Mouse (Mus musculus): Measurements from ENCODE around the gene Apc2. TPM values are rescaled to one million over a fixed set of nuclear protein-coding genes. Genes with fewer than 3 reads are reported as not detected.

The Apc2 gene
- polyA plus RNA-seq, 1 experiment from 2014 or later = 18.3 TPM

DNA sequence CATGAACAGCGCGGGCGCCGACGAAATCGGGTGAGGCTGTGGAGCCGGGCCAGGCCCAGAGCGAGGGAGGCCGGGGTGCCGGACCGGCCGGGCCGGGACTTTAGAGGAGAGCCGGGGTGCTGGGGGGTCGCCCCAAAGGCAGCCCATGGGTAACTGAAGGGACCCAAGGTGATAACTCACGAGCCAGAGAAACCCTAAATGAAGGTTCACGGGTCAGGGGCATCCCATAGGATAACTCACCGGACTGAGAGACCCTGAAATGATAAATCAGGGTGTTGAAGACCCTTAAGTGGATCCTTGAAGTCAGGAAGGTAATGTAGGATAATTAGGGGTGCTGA is 30.7 kb upstream of the Apc2 start:
- Histone ChIP-seq H3K27ac (peak overlapping the region; percentile 76), H3K4me2 (replicated peaks) (peak overlapping the region; percentile 76), H3K9ac (peak overlapping the region; percentile 97), H3K4me3 (peak overlapping the region; percentile 92), H3K36me3 (peaks cover 22% of the 10 kb centered on the region), H3K27me3 (no peaks in the 10 kb centered on the region), H3K4me1 (peaks cover 50% of the 10 kb centered on the region), H3K9me3 (no peaks in the 10 kb centered on the region)
- ATAC-seq (ENCODE audit: insufficient number of reproducible peaks, insufficient read depth, low FRiP score, low TSS enrichment) = no peak
- WGBS = under 1% methylated on average over 18 of the region's 18 CpGs

DNA sequence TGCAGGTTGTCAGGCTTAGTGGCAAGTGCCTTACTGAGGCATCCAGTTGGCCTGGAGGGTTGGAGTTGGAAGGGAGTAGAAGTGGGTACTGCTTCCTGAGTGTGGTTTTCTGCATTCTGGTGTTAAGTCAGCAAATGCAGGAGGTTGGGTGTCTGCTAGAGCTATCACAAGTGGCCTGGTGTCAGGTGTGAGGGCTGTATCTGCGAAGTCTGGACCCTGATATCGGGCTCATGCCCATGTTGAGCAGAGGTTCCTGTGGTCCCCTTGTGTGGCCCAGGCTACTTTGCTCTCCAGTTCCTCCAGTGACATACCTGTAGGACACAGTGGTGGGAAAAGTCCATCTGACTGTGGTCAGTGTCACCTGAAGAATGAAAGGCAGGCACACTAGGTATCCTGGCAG is 25.7 kb upstream of the Apc2 start:
- Histone ChIP-seq H3K27me3 (no peaks in the 10 kb centered on the region), H3K4me3 (no peak overlapping the region), H3K4me1 (peaks cover 42% of the 10 kb centered on the region), H3K9me3 (no peaks in the 10 kb centered on the region), H3K9ac (no peak overlapping the region), H3K27ac (no peak overlapping the region), H3K36me3 (peaks cover 55% of the 10 kb centered on the region), H3K4me2 (replicated peaks) (no peak overlapping the region)
- 100% methylated on average over 2 of the region's 2 CpGs for WGBS
- ATAC-seq (ENCODE audit: insufficient number of reproducible peaks, insufficient read depth, low FRiP score, low TSS enrichment) = no peak

DNA sequence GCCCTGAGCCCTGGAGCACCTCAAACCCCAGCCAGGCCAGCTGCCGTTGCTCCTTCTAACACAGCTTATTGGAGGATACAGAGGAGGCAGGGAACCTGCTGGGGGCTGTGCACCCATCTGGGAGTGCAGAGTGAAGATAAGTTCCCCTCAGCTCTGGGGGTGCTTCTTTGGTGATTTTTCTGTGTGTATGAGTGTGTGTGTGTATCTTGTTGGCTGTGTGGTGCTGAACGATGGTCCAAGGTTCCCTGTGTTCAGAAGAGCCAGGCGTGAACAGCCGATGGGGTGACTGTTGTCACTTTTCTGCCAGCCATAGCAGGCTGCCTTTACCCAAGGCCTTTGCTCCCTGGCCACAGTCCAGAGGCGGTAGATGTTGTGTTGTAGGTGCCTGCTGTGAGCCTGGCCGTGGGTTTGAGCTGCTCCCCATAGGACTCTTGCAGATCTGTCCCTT is 25.0 kb upstream of the Apc2 start:
- no peak overlapping the region for H3K4me3 ChIP-seq
- H3K36me3 ChIP-seq = peaks cover 61% of the 10 kb centered on the region
- H3K9me3 ChIP-seq = no peaks in the 10 kb centered on the region
- H3K27ac ChIP-seq = no peak overlapping the region
- ATAC-seq (ENCODE audit: insufficient number of reproducible peaks, insufficient read depth, low FRiP score, low TSS enrichment) = no peak
- H3K9ac ChIP-seq = 0 out of 2 replicates have a peak overlapping the region, but pooled peaks have one; percentile 4
- 80% methylated on average over 6 of the region's 6 CpGs for WGBS
- H3K4me2 ChIP-seq (replicated peaks) = no peak overlapping the region
- H3K27me3 ChIP-seq = no peaks in the 10 kb centered on the region
- peaks cover 39% of the 10 kb centered on the region for H3K4me1 ChIP-seq

DNA sequence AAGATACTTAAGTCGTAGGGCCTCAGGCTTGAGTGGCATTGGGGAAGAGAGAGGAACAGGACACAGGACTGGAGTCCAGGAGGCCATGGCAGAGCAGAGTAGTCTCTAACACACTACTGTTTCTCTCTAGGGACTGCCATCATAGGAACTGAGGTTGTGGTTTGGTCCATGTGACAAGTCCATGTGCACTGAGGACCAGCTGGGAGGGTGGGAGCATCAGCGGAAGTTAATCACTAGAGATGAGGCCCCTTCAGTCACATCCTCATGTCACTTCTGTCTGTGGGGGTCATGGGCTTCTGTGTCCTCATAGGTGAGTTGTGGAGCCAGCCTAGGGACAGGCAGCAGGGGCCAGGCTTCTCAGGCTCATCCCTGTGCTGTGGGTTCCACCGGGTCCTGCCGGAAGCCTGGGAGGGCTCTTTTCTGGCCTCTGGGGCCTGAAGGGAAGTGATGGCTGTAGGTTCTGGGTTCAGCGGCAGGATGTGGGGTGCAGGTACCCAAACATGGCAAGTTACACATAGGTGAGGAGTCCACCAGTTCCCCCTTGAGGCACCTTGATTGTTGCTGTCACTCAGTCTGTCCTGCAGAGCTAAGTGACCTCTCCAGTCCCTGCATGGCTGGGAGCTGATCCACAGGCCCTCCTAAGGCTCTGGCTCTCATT is 24.5 kb upstream of the Apc2 start:
- no peak overlapping the region for H3K4me2 ChIP-seq (replicated peaks)
- WGBS = 84% methylated on average over 5 of the region's 5 CpGs
- no peaks in the 10 kb centered on the region for H3K9me3 ChIP-seq
- H3K27ac ChIP-seq = no peak overlapping the region
- H3K9ac ChIP-seq = 0 out of 2 replicates have a peak overlapping the region, but pooled peaks have one; percentile 4
- peaks cover 34% of the 10 kb centered on the region for H3K4me1 ChIP-seq
- peaks cover 67% of the 10 kb centered on the region for H3K36me3 ChIP-seq
- no peak overlapping the region for H3K4me3 ChIP-seq
- no peaks in the 10 kb centered on the region for H3K27me3 ChIP-seq
- ATAC-seq (ENCODE audit: insufficient number of reproducible peaks, insufficient read depth, low FRiP score, low TSS enrichment) = no peak

DNA sequence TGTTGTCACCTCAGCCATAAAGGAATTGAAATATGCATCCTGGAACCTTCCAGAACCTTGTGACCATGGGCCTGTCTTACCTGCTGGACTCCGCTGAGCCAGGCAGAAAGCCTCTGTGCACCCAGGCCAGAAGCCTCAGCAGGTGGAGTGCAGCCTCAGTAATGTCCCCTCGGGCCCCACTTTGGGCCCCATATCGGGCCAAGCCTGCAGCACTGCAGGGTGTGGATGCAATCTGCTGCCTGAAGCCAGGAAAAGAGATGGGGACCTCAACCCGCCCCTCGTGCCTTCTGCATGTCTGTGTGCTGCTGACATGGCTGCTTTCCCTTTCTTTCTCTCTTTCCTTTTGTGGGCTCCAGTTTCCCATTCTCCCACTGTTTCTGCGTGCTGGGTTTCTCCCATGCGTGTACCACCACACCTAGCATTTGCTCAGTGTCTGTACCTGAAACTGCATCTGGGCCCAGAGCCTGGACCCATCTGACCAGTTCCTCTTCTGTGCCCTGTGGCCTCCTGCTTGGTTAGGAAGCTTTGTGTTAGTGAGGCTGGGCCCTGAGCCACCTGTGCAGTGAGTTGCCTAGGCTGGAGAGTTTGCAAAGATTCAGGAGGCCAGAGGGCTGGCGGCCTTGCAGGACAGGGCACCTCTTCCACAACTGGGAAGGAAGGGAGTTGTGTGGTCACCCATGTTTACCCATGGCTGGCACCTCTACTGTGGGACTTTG is 23.7 kb upstream of the Apc2 start:
- no peak for ATAC-seq (ENCODE audit: insufficient number of reproducible peaks, insufficient read depth, low FRiP score, low TSS enrichment)
- no peak overlapping the region for H3K27ac ChIP-seq
- H3K4me2 ChIP-seq (replicated peaks) = no peak overlapping the region
- no peaks in the 10 kb centered on the region for H3K9me3 ChIP-seq
- 91% methylated on average over 8 of the region's 8 CpGs for WGBS
- H3K9ac ChIP-seq = no peak overlapping the region
- no peaks in the 10 kb centered on the region for H3K27me3 ChIP-seq
- peaks cover 27% of the 10 kb centered on the region for H3K4me1 ChIP-seq
- no peak overlapping the region for H3K4me3 ChIP-seq
- H3K36me3 ChIP-seq = peaks cover 71% of the 10 kb centered on the region

DNA sequence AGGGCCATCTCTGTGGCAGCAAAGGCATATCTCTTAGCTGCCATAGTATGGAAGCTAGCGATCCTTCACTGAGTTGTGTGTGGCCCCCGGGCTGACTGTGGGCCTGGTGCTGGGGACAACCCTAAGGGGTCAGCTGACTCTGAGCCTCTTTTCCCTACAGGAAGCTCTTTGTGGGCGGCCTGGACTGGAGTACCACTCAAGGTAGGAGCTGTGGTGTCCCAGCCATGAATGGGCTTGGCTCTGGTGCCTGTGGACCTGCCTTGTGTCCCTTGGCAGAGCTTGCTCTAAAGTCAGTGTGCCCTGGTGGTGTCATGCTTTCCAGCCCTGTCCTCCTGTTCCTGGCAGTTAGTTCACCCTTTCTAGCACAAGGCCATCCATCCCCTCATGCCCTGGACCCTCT is 21.9 kb upstream of the Apc2 start:
- Histone ChIP-seq H3K4me2 (replicated peaks) (no peak overlapping the region), H3K27me3 (no peaks in the 10 kb centered on the region), H3K4me3 (no peak overlapping the region), H3K36me3 (peaks cover 78% of the 10 kb centered on the region), H3K27ac (no peak overlapping the region), H3K9me3 (no peaks in the 10 kb centered on the region), H3K9ac (no peak overlapping the region), H3K4me1 (peaks cover 12% of the 10 kb centered on the region)
- ATAC-seq (ENCODE audit: insufficient number of reproducible peaks, insufficient read depth, low FRiP score, low TSS enrichment) = no peak
- WGBS = 87% methylated on average over 3 of the region's 3 CpGs

DNA sequence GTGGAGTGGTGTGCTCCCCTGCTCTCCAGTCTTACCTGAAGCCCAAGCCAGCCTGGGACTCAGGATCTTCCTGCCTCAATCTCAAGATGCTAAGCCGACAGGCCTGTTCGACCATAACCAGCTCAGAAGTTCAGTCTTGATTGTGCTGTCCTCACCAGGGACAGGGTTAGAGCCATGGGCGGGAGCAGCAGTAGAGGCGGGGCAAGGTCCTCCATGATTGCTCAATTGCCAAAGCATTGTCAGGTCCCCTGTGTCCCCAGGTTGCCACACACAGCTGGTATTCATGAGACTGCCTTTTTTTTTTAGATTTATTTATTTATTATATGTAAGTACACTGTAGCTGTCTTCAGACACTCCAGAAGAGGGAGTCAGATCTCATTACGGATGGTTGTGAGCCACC is 19.5 kb upstream of the Apc2 start:
- Histone ChIP-seq H3K27ac (no peak overlapping the region), H3K4me3 (no peak overlapping the region), H3K4me2 (replicated peaks) (no peak overlapping the region), H3K36me3 (peaks cover 84% of the 10 kb centered on the region), H3K9me3 (no peaks in the 10 kb centered on the region), H3K4me1 (0 out of 2 replicates have a peak, but pooled peaks cover 2% of the 10 kb centered on the region), H3K9ac (no peak overlapping the region), H3K27me3 (no peaks in the 10 kb centered on the region)
- ATAC-seq (ENCODE audit: insufficient number of reproducible peaks, insufficient read depth, low FRiP score, low TSS enrichment) = no peak
- WGBS = 89% methylated on average over 5 of the region's 5 CpGs

DNA sequence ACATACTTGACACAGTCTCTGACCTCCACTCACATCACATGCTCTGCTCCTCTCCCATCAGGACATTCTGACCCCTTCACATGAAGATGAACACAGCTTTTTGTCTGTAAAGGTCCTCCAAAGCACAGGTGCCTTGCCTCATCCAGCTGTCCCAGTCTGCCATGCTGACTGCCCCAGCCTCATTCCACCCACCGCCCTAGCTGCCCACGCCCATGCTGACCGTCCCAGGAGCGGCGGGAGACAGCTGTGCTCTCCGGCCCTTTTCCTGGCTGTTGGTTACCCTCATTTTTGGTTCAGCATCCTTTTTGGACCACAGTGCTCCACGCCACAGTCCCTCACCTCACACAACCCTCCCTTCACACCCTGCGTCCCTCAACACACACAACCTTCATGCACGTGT is 17.4 kb upstream of the Apc2 start:
- no peak overlapping the region for H3K9ac ChIP-seq
- no peak for ATAC-seq (ENCODE audit: insufficient number of reproducible peaks, insufficient read depth, low FRiP score, low TSS enrichment)
- H3K27me3 ChIP-seq = no peaks in the 10 kb centered on the region
- WGBS = 95% methylated on average over 9 of the region's 9 CpGs
- H3K9me3 ChIP-seq = no peaks in the 10 kb centered on the region
- H3K4me2 ChIP-seq (replicated peaks) = no peak overlapping the region
- no peaks in the 10 kb centered on the region for H3K4me1 ChIP-seq
- peaks cover 94% of the 10 kb centered on the region for H3K36me3 ChIP-seq
- no peak overlapping the region for H3K27ac ChIP-seq
- H3K4me3 ChIP-seq = no peak overlapping the region

DNA sequence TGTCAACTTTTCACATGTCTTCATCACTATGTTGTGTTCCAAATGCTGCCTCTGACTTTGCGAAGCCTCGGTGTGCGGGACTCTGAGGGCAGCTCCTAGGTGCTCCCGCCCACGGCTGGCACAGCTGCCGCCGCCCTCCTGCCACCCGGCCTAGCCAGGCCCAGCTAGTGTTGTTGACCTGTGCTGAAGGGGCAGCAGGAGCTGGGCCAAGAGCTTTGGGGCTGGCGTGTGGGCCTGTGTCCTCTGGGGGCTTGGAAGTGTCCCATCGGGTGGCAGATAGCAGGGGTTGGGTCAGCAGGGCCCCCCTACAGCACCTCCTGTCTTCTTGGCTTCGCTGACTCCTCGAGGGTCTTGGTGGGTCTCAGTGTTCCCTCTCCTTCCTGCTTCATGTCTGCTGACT is 16.5 kb upstream of the Apc2 start:
- 96% methylated on average over 12 of the region's 12 CpGs for WGBS
- no peak overlapping the region for H3K9ac ChIP-seq
- no peaks in the 10 kb centered on the region for H3K9me3 ChIP-seq
- no peak overlapping the region for H3K4me2 ChIP-seq (replicated peaks)
- no peaks in the 10 kb centered on the region for H3K4me1 ChIP-seq
- peaks cover 94% of the 10 kb centered on the region for H3K36me3 ChIP-seq
- no peak overlapping the region for H3K4me3 ChIP-seq
- H3K27ac ChIP-seq = no peak overlapping the region
- no peaks in the 10 kb centered on the region for H3K27me3 ChIP-seq
- no peak for ATAC-seq (ENCODE audit: insufficient number of reproducible peaks, insufficient read depth, low FRiP score, low TSS enrichment)

DNA sequence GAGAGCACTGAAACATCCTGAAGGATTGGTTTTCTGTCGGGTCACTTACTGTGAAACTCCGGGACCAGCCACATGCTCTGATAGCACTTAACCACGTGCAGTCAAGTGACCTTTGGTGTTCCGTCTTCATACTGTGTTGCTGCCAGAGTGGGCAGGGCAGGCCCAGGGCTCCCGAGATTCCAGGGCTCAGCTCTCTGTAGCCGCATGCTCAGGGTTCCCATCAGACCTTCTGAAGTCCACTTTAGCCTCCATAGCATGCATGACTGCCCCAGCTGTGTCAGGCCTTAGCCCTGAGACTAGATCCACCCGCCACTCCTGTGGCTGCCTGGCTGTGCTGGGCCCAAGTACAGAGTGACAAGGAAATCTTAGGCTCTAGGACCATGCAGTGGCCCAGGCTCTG is 14.5 kb upstream of the Apc2 start:
- Histone ChIP-seq H3K36me3 (peaks cover 94% of the 10 kb centered on the region), H3K27me3 (no peaks in the 10 kb centered on the region), H3K9me3 (no peaks in the 10 kb centered on the region), H3K4me1 (no peaks in the 10 kb centered on the region), H3K27ac (no peak overlapping the region), H3K9ac (0 out of 2 replicates have a peak overlapping the region, but pooled peaks have one; percentile 10), H3K4me3 (no peak overlapping the region), H3K4me2 (replicated peaks) (no peak overlapping the region)
- 83% methylated on average over 7 of the region's 7 CpGs for WGBS
- ATAC-seq (ENCODE audit: insufficient number of reproducible peaks, insufficient read depth, low FRiP score, low TSS enrichment) = no peak

DNA sequence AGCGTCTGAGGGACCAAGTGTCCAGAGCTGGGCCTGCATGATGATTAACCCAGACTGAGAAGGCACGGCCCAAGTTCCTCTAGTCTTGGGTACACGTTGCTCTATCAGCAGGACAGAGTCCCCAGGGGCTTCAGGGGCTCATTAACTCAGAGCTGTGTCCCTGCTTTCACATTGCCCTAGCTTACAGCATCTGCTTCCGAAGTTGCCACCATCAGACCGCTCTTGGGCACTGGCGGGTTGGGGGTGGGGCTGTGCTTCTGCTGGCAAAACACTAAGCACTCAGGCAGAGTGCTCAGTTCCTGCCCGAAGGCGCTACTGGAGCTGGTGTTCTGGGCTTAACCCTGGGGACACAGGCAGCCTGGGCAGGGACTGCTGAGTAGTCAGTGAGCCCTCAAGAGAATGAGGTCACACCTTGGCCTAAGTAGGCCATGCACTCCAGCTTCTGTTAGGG is 13.8 kb upstream of the Apc2 start:
- H3K9me3 ChIP-seq = no peaks in the 10 kb centered on the region
- no peak for ATAC-seq (ENCODE audit: insufficient number of reproducible peaks, insufficient read depth, low FRiP score, low TSS enrichment)
- H3K27ac ChIP-seq = no peak overlapping the region
- H3K9ac ChIP-seq = no peak overlapping the region
- H3K4me2 ChIP-seq (replicated peaks) = no peak overlapping the region
- H3K27me3 ChIP-seq = no peaks in the 10 kb centered on the region
- H3K4me1 ChIP-seq = no peaks in the 10 kb centered on the region
- H3K4me3 ChIP-seq = no peak overlapping the region
- peaks cover 96% of the 10 kb centered on the region for H3K36me3 ChIP-seq
- WGBS = 72% methylated on average over 8 of the region's 8 CpGs
